Mouse (Mus musculus): Measurements from ENCODE around the gene Llph.

DNA sequence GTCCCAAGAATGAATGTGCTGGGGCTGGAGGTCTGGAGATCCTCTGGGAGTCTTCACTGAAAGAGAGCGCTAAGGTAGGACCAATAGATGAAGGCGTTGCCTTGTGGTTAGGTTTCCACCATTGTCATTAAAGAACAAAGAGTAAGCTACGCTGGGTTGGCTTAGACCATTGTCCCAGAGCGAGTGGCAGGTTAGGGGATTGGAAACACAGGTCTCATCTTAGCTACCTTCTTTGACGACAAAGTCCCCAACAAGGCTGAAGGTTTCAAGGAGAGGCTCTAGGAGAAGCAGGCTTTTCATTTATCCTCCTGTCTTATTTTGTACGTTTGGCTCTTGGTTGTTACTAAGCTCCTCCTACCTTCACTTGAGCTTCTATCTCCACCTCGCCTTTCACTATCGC lies 11.4 kb downstream of the Llph start:
- TF ChIP-seq CTCF (IDR thresholded peaks at IDR 0.05; ENCODE audit: extremely low read depth, insufficient read length, insufficient replicate concordance, low read depth, low read length) (no peak), POLR2A (IDR thresholded peaks at IDR 0.05; ENCODE audit: low read depth, low read length) (no peak)
